Mouse (Mus musculus) right cerebral cortex, postnatal 10 days (tissue): ENCODE data around the gene Nmb.
A peak's percentile ranks its signal among the peaks of the same experiment; 100 is the strongest.

ENCODE experiments used
- DNase-seq, 2 experiments: peaks; one replicate each; pipeline ENCODE4 v3.0.0; 2021; ENCODE audit warnings: low spot score in 2 of 2

The Nmb gene

GRCm38 (mm10) chr7:80860729-80861274, 44.1 kb downstream of the Nmb start, which contains the start of gene Zscan2:
TSS of gene Zscan2 (plus strand) at chr7:80860920.
- DNase-seq = peak; percentile 94 to 96

- DNase-seq = peak; percentile 69 to 70
Observed at GRCm38 (mm10) chr7:80860227-80860626, 44.6 kb downstream of the Nmb start.

GRCm38 (mm10) chr7:80857181-80857580, 47.7 kb downstream of the Nmb start:
- DNase-seq = peak; percentile 79 to 84

GRCm38 (mm10) chr7:80855316-80855715, 49.6 kb downstream of the Nmb start:
- DNase-seq = peak; percentile 59 to 72

- no peak for DNase-seq
Observed at GRCm38 (mm10) chr7:80853218-80853617, 51.7 kb downstream of the Nmb start.
